Mouse (Mus musculus): ENCODE measurements at regions not wholly inside any gene's neighbourhood (a gene's known extent, or its start where the extent isn't known, plus 50 kb on each side); places are given as distances from the start of the nearest gene placed in this dataset.

GRCm38 (mm10) chr1:193860354-193860753, 490.3 kb upstream of the Camk1g start:
- TF ChIP-seq CTCF (IDR thresholded peaks at IDR 0.05; ENCODE audit: control insufficient read depth, insufficient read depth, low read length): no peak
- no peak for TF ChIP-seq POLR2A (IDR thresholded peaks at IDR 0.05; ENCODE audit: borderline replicate concordance, control insufficient read depth, low read depth, low read length)
